In the genomic region with DNA sequence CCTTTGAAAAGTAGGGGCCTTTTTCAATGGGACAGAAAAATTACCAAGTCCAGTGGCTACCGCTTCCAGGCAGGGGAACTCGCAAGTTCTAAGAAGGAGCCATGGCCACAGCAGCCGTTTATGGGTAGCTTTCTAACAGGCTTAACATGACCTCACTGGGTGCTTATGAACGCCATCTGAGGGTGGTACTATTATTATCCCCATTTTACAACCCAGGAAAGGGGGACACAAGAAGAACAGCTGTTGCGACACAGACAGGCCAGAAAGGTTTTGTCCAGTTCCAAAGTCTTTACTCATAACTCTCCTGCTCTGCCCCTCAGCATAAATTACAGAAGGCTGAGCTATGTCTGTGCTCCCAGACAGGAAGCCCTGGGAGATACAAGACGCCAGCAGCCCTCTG, we compare ENCODE assay signal across 8 mouse cellular contexts. TPM values are rescaled to one million over a fixed set of nuclear protein-coding genes. Genes with fewer than 3 reads are reported as not detected.
DNase-seq lines count a peak whose midpoint lies in the region; ATAC-seq and TF ChIP-seq lines count a peak whose summit lies in the region.

No protein-coding gene starts in this region.

- no peak for TF ChIP-seq POLR2A in lung, adult 2 months (IDR thresholded peaks at IDR 0.05; ENCODE audit: borderline replicate concordance, extremely low read depth, low read depth, low read length)

- H3K4me1 ChIP-seq in heart, embryonic 15.5 days (replicated peaks): peaks cover 35% of the 10 kb centered on the region
- peaks cover 52% of the 10 kb centered on the region for H3K4me1 ChIP-seq in hindbrain, embryonic 10.5 days (replicated peaks)
- peaks cover 15% of the 10 kb centered on the region for H3K4me1 ChIP-seq in liver, postnatal 0 days (ENCODE audit: insufficient read depth)
- H3K4me1 ChIP-seq in lung, adult 2 months (ENCODE audit: control insufficient read depth, insufficient read depth, low read length): no peaks in the 10 kb centered on the region; the same call in 1 of the 2 replicates

- peak overlapping the region; percentile 55 for H3K4me3 ChIP-seq in heart, embryonic 15.5 days
- H3K4me3 ChIP-seq in hindbrain, embryonic 10.5 days: peak overlapping the region; percentile 86
- peak overlapping the region; percentile 46; the same call in 1 of the 2 replicates for H3K4me3 ChIP-seq in liver, postnatal 0 days (ENCODE audit: low read depth, low read length)
- H3K4me3 ChIP-seq in lung, adult 2 months (replicated peaks; ENCODE audit: extremely low read depth, low read depth, low read length): no peak overlapping the region

- H3K36me3 ChIP-seq in heart, embryonic 15.5 days: no peaks in the 10 kb centered on the region
- peaks cover 26% of the 10 kb centered on the region for H3K36me3 ChIP-seq in hindbrain, embryonic 10.5 days
- no peaks in the 10 kb centered on the region for H3K36me3 ChIP-seq in liver, postnatal 0 days (replicated peaks; ENCODE audit: insufficient read depth, low read length)

- peaks cover 44% of the 10 kb centered on the region for H3K27me3 ChIP-seq in heart, embryonic 15.5 days
- peaks cover 39% of the 10 kb centered on the region for H3K27me3 ChIP-seq in hindbrain, embryonic 10.5 days (ENCODE audit: insufficient read depth, poor library complexity, severe bottlenecking)
- peaks cover 57% of the 10 kb centered on the region for H3K27me3 ChIP-seq in liver, postnatal 0 days (ENCODE audit: insufficient read depth, low read length)

- 40% methylated on average over 6 of the region's 6 CpGs for WGBS in heart, embryonic 15.5 days
- 17% methylated on average over 6 of the region's 6 CpGs for WGBS in hindbrain, embryonic 10.5 days
- WGBS in liver, postnatal 0 days (ENCODE audit: insufficient replicate concordance): 36% methylated on average over 6 of the region's 6 CpGs
- 39% methylated on average over 6 of the region's 6 CpGs for WGBS in lung, adult 2 months

- H3K4me2 ChIP-seq in heart, embryonic 15.5 days: peak overlapping the region; percentile 96
- H3K4me2 ChIP-seq in liver, postnatal 0 days (ENCODE audit: low read depth, low read length): peak overlapping the region; percentile 77

- no peak for ATAC-seq in heart, embryonic 15.5 days (replicated peaks; ENCODE audit: insufficient number of reproducible peaks, insufficient read depth, low FRiP score, low read depth)
- ATAC-seq in liver, postnatal 0 days: no peak

- intact Hi-C loops in heart, postnatal 14 days (cut with DNase I): no loop called here

- TF ChIP-seq CTCF in liver, postnatal 0 days (IDR thresholded peaks at IDR 0.05; ENCODE audit: low read depth): no peak
- no peak for TF ChIP-seq CTCF in lung, adult 2 months (IDR thresholded peaks at IDR 0.05; ENCODE audit: insufficient read depth, low read length)

- no peak overlapping the region for H3K9ac ChIP-seq in heart, embryonic 15.5 days
- H3K9ac ChIP-seq in liver, postnatal 0 days (replicated peaks): no peak overlapping the region

- no peaks in the 10 kb centered on the region for H3K9me3 ChIP-seq in heart, embryonic 15.5 days (replicated peaks)
- no peaks in the 10 kb centered on the region for H3K9me3 ChIP-seq in hindbrain, embryonic 10.5 days
- no peaks in the 10 kb centered on the region for H3K9me3 ChIP-seq in liver, postnatal 0 days (ENCODE audit: low read length)

- no peak overlapping the region for H3K27ac ChIP-seq in heart, embryonic 15.5 days
- peak overlapping the region; percentile 94 for H3K27ac ChIP-seq in hindbrain, embryonic 10.5 days
- no peak overlapping the region for H3K27ac ChIP-seq in liver, postnatal 0 days (ENCODE audit: low read depth)

- DNase-seq in heart, postnatal 14 days: no peak
- peak; percentile 34 for DNase-seq in NIH3T3 (ENCODE audit: low read depth)
- DNase-seq in hindbrain, embryonic 10.5 days (ENCODE audit: low spot score): no peak
- DNase-seq in liver, postnatal 0 days: no peak
- DNase-seq in right cerebral cortex, postnatal 4 days: no peak
- no peak for DNase-seq in layer of hippocampus, adult 9-11 months
- DNase-seq in lung, adult 2 months: no peak

- TF ChIP-seq EP300 in liver, postnatal 0 days (IDR thresholded peaks at IDR 0.05; ENCODE audit: low read depth): no peak

RNA-seq across cellular contexts. Expression of a gene that starts 0.6 kb away (rescaled TPM):
- polyA plus RNA-seq in heart, embryonic 15.5 days (2015; fragmentation: Nextera tagmentation; extraction: Ambion mirVana): 0.37 and 0.94 TPM in 2 replicates
- under 1 TPM in 1 of 2 experiments, not detected in 1; 0.24 TPM for total RNA-seq in heart, postnatal 14 days (2021)
- 26.8 and 28.9 TPM in 2 replicates for polyA plus RNA-seq in hindbrain, embryonic 10.5 days (2016; fragmentation: Nextera tagmentation; extraction: Ambion mirVana)
- polyA plus RNA-seq in liver, postnatal 0 days (2015; fragmentation: Nextera tagmentation; extraction: Ambion mirVana): not detected in 2 replicates
- polyA plus RNA-seq in lung, adult 2 months (2012; rRNA removed): 7.2 and 11.3 TPM in 2 replicates

RNA-seq across cellular contexts. Expression of a gene that starts 33.9 kb away (rescaled TPM):
- 0.77 and 2.8 TPM in 2 replicates for polyA plus RNA-seq in heart, embryonic 15.5 days (2015; fragmentation: Nextera tagmentation; extraction: Ambion mirVana)
- under 1 TPM; 0.32 to 0.62 TPM for total RNA-seq in heart, postnatal 14 days (2021)
- polyA plus RNA-seq in hindbrain, embryonic 10.5 days (2016; fragmentation: Nextera tagmentation; extraction: Ambion mirVana): 74.1 and 82.3 TPM in 2 replicates
- polyA plus RNA-seq in liver, postnatal 0 days (2015; fragmentation: Nextera tagmentation; extraction: Ambion mirVana): 1.2 and 1.5 TPM in 2 replicates
- polyA plus RNA-seq in lung, adult 2 months (2012; rRNA removed): 8.1 and 11.7 TPM in 2 replicates

RNA-seq across cellular contexts. Expression of a gene that starts 54.8 kb away (rescaled TPM):
- polyA plus RNA-seq in heart, embryonic 15.5 days (2015; fragmentation: Nextera tagmentation; extraction: Ambion mirVana): 9.9 and 10.9 TPM in 2 replicates
- 1 to 10 TPM; 5.7 to 7.0 TPM for total RNA-seq in heart, postnatal 14 days (2021)
- 22.7 and 25.0 TPM in 2 replicates for polyA plus RNA-seq in hindbrain, embryonic 10.5 days (2016; fragmentation: Nextera tagmentation; extraction: Ambion mirVana)
- polyA plus RNA-seq in liver, postnatal 0 days (2015; fragmentation: Nextera tagmentation; extraction: Ambion mirVana): 7.1 and 7.5 TPM in 2 replicates
- polyA plus RNA-seq in lung, adult 2 months (2012; rRNA removed): 4.2 and 4.5 TPM in 2 replicates
